Mouse (Mus musculus): ENCODE measurements at regions not wholly inside any gene's neighbourhood (a gene's known extent, or its start where the extent isn't known, plus 50 kb on each side); places are given as distances from the start of the nearest gene placed in this dataset.

GRCm38 (mm10) chr5:43039525-43039924, 193.4 kb upstream of the Cpeb2 start:
- TF ChIP-seq CTCF (IDR thresholded peaks at IDR 0.05; ENCODE audit: low read depth) (no peak), EP300 (IDR thresholded peaks at IDR 0.05; ENCODE audit: low read depth) (no peak)
